Mouse (Mus musculus): ENCODE measurements around the gene Alg12.

DNA sequence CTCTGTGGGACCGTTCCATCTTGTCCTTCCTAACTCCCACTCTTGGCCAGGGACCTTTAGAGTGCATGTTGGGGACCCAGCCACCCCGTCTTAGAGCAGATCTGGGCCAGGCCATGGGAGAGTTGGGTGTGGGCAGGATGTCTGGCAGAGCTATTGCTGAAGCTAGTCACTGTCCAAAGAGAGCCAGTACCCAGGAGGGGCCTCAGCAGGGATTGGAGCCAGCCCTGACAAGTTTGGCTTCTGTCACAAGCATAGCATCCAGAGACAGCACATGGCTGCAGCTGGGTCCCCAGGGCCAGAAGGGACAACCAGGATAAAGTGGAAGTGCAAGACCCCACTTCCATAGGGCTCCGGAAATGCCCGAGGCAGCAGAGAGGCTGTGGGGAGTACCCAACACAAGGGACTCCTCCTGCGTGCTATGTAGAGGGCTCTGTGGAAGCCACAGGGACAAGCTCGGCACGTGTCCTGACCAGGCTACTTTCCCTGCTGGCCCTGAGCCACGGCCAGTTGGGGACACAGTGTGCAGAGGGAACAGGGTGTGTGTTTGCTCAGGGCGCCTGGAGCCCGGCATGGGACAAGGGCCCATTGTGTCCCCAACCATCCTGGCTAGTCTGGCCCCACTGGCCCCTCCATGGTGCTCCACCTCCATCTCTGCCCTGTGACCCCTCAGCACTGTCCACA is 31.2 kb upstream of the Alg12 start:
- TF ChIP-seq CTCF (IDR thresholded peaks at IDR 0.05; ENCODE audit: low read depth) (no peak), EP300 (IDR thresholded peaks at IDR 0.05; ENCODE audit: low read depth) (peak; percentile 80)
